Mouse (Mus musculus) adrenal gland, postnatal 14 days (tissue): ENCODE measurements around the gene Cdk5. TPM values are rescaled to one million over a fixed set of nuclear protein-coding genes. Genes with fewer than 3 reads are reported as not detected.
A peak's percentile ranks its signal among the peaks of the same experiment; 100 is the strongest.
"Not testable (repeated sequence)": the region's sequence is repeated elsewhere in the genome, so short reads cannot be mapped to it uniquely, and the experiment has no call there.

Experiments
- DNase-seq: peaks from one replicate; pipeline ENCODE4 v3.0.0; 2021; ENCODE audit warnings: mixed read lengths
- total RNA-seq: library from RNA; stranded (reverse); gene quantifications from 2 replicates; pipeline ENCODE4 v1.2.3, GENCODE M21; 2021

Cdk5 gene
- total RNA-seq, 1 experiment from 2014 or later, result 38.7 TPM

- no peak for DNase-seq
Observed at GRCm38 (mm10) chr5:24399686-24400085, 23.6 kb downstream of the Cdk5 start.

GRCm38 (mm10) chr5:24396254-24396653 lies 27.1 kb downstream of the Cdk5 start:
- DNase-seq, result not testable (repeated sequence)

GRCm38 (mm10) chr5:24394165-24394894 lies 29.0 kb downstream of the Cdk5 start:
- peak; percentile 95 for DNase-seq

GRCm38 (mm10) chr5:24393392-24393997 lies 29.8 kb downstream of the Cdk5 start, which contains the start of gene Abcb8:
TSS of gene Abcb8 (plus strand) at chr5:24393663.
- DNase-seq, result peak; percentile 93

- no peak for DNase-seq
Observed at GRCm38 (mm10) chr5:24392724-24393123, 30.6 kb downstream of the Cdk5 start.

GRCm38 (mm10) chr5:24391864-24392263 lies 31.5 kb downstream of the Cdk5 start, which contains the start of gene Atg9b:
TSS of gene Atg9b (minus strand) at chr5:24392143.
- no peak for DNase-seq

GRCm38 (mm10) chr5:24389658-24390020 lies 33.7 kb downstream of the Cdk5 start:
- no peak for DNase-seq

GRCm38 (mm10) chr5:24389011-24389657 lies 34.2 kb downstream of the Cdk5 start:
- peak; percentile 47 for DNase-seq

GRCm38 (mm10) chr5:24388246-24388915 lies 34.9 kb downstream of the Cdk5 start:
- no peak for DNase-seq

- DNase-seq, result peak; percentile 79
Observed at GRCm38 (mm10) chr5:24387264-24388241, 35.8 kb downstream of the Cdk5 start.

GRCm38 (mm10) chr5:24385887-24386550 lies 37.3 kb downstream of the Cdk5 start:
- no peak for DNase-seq

- no peak for DNase-seq
Observed at GRCm38 (mm10) chr5:24385374-24385773, 38.0 kb downstream of the Cdk5 start.

- no peak for DNase-seq
Observed at GRCm38 (mm10) chr5:24384407-24384806, 38.9 kb downstream of the Cdk5 start.

GRCm38 (mm10) chr5:24383026-24383859 lies 40.1 kb downstream of the Cdk5 start:
- DNase-seq, result peak; percentile 96

GRCm38 (mm10) chr5:24381988-24382387 lies 41.3 kb downstream of the Cdk5 start:
- DNase-seq, result no peak

GRCm38 (mm10) chr5:24381486-24381885 lies 41.8 kb downstream of the Cdk5 start:
- no peak for DNase-seq

GRCm38 (mm10) chr5:24380499-24380898 lies 42.8 kb downstream of the Cdk5 start:
- DNase-seq, result no peak

GRCm38 (mm10) chr5:24379501-24379900 lies 43.8 kb downstream of the Cdk5 start:
- no peak for DNase-seq

GRCm38 (mm10) chr5:24378700-24379099 lies 44.6 kb downstream of the Cdk5 start:
- DNase-seq, result no peak
